In the genomic region with DNA sequence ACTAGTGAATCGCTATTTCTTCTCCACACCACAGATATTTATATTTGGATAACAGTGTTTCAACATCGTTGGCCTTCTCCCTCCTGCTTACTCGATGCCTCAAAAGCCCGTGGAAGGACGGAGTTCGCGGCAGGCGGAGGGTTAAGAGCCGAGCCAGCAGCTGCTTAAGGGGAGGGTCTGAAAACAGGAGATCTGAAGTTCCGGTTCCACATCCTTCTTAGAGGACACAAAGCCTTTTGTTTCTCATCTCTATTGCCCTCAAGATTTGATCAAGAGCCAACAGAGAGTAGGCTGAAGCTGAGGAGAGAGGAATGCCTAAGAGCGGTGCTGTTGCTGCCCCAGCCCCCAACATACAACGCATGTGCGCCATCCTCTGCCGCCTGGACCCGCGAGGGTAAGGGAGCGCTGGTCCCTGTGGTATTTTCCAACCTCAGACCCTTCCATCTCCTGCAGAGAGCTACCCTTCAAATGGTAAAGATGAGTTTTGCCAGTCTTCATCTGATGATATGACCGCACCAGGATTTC, we compare ENCODE assay signal across 8 mouse cellular contexts. TPM values are rescaled to one million over a fixed set of nuclear protein-coding genes. Genes with fewer than 3 reads are reported as not detected.
DNase-seq lines count a peak whose midpoint lies in the region; ATAC-seq and TF ChIP-seq lines count a peak whose summit lies in the region.

No protein-coding gene starts in this region.

- WGBS in lung, embryonic 14.5 days, result 12% methylated on average over 18 of the region's 18 CpGs
- 8% methylated on average over 18 of the region's 18 CpGs for WGBS in lung, adult 2 months
- WGBS in forebrain, embryonic 12.5 days, result 25% methylated on average over 18 of the region's 18 CpGs
- 39% methylated on average over 18 of the region's 18 CpGs for WGBS in limb, embryonic 11.5 days
- WGBS in stomach, embryonic 14.5 days, result 24% methylated on average over 18 of the region's 18 CpGs

- TF ChIP-seq CTCF in lung, embryonic 14.5 days (IDR thresholded peaks at IDR 0.05; ENCODE audit: low read depth), result no peak
- no peak for TF ChIP-seq CTCF in lung, adult 2 months (IDR thresholded peaks at IDR 0.05; ENCODE audit: insufficient read depth, low read length)

- peak; percentile 83 for DNase-seq in lung, embryonic 14.5 days
- no peak for DNase-seq in lung, adult 2 months
- peak; percentile 40 for DNase-seq in limb, embryonic 11.5 days (ENCODE audit: low spot score)
- DNase-seq in gastrocnemius, adult 8-10 months (ENCODE audit: low spot score in 2 of 2), result no peak
- DNase-seq in frontal cortex, postnatal 14 days (ENCODE audit: low spot score in 2 of 2), result no peak
- no peak for DNase-seq in gastrocnemius, postnatal 25 days

- TF ChIP-seq POLR2A in lung, adult 2 months (IDR thresholded peaks at IDR 0.05; ENCODE audit: borderline replicate concordance, extremely low read depth, low read depth, low read length), result no peak

- peak overlapping the region; percentile 19 for H3K4me3 ChIP-seq in lung, embryonic 14.5 days (ENCODE audit: low read depth, low read length)
- no peak overlapping the region for H3K4me3 ChIP-seq in lung, adult 2 months (replicated peaks; ENCODE audit: extremely low read depth, low read depth, low read length)
- H3K4me3 ChIP-seq in forebrain, embryonic 12.5 days (replicated peaks), result peak overlapping the region; percentile 12; the same call in 1 of the 2 replicates
- no peak overlapping the region for H3K4me3 ChIP-seq in limb, embryonic 11.5 days (ENCODE audit: low read depth, low read length)
- peak overlapping the region; percentile 20; the same call in 1 of the 2 replicates for H3K4me3 ChIP-seq in stomach, embryonic 14.5 days (ENCODE audit: low read depth, low read length)

- H3K36me3 ChIP-seq in lung, embryonic 14.5 days (ENCODE audit: insufficient read depth), result no peaks in the 10 kb centered on the region
- no peaks in the 10 kb centered on the region for H3K36me3 ChIP-seq in forebrain, embryonic 12.5 days (replicated peaks)
- H3K36me3 ChIP-seq in limb, embryonic 11.5 days (ENCODE audit: control insufficient read depth, insufficient read depth, low read length), result no peaks in the 10 kb centered on the region; the same call in 1 of the 2 replicates
- no peaks in the 10 kb centered on the region for H3K36me3 ChIP-seq in stomach, embryonic 14.5 days (ENCODE audit: control insufficient read depth, insufficient read depth, low read length)

- peak; percentile 68; the same call in 1 of the 2 replicates for ATAC-seq in lung, embryonic 14.5 days (ENCODE audit: insufficient read depth)
- ATAC-seq in forebrain, embryonic 12.5 days (ENCODE audit: low FRiP score), result no peak
- ATAC-seq in limb, embryonic 11.5 days (ENCODE audit: insufficient number of reproducible peaks, low FRiP score, low TSS enrichment, low read depth), result no peak
- ATAC-seq in stomach, embryonic 14.5 days (ENCODE audit: insufficient number of reproducible peaks, insufficient read depth, low FRiP score, low read depth), result no peak

- peak overlapping the region; percentile 58 for H3K27ac ChIP-seq in lung, embryonic 14.5 days (ENCODE audit: low read depth)
- no peak overlapping the region for H3K27ac ChIP-seq in forebrain, embryonic 12.5 days
- H3K27ac ChIP-seq in limb, embryonic 11.5 days (replicated peaks; ENCODE audit: low read depth, low read length), result 0 out of 2 replicates have a peak overlapping the region, but pooled peaks have one; percentile 14
- H3K27ac ChIP-seq in stomach, embryonic 14.5 days (ENCODE audit: low read length), result no peak overlapping the region

- no peaks in the 10 kb centered on the region for H3K9me3 ChIP-seq in lung, embryonic 14.5 days (ENCODE audit: low read depth, low read length)
- H3K9me3 ChIP-seq in forebrain, embryonic 12.5 days, result no peaks in the 10 kb centered on the region
- no peaks in the 10 kb centered on the region; the same call in 1 of the 2 replicates for H3K9me3 ChIP-seq in limb, embryonic 11.5 days (ENCODE audit: control insufficient read depth, low read length)
- H3K9me3 ChIP-seq in stomach, embryonic 14.5 days (ENCODE audit: control insufficient read depth, low read depth, low read length), result no peaks in the 10 kb centered on the region

- no peaks in the 10 kb centered on the region for H3K27me3 ChIP-seq in lung, embryonic 14.5 days (ENCODE audit: insufficient read depth, low read length)
- H3K27me3 ChIP-seq in forebrain, embryonic 12.5 days, result no peaks in the 10 kb centered on the region
- H3K27me3 ChIP-seq in limb, embryonic 11.5 days (ENCODE audit: control insufficient read depth, insufficient read depth, low read length), result no peaks in the 10 kb centered on the region
- no peaks in the 10 kb centered on the region for H3K27me3 ChIP-seq in stomach, embryonic 14.5 days (ENCODE audit: control insufficient read depth, insufficient read depth, low read length)

- H3K4me1 ChIP-seq in lung, embryonic 14.5 days (ENCODE audit: insufficient read depth), result peaks cover 19% of the 10 kb centered on the region
- peaks cover 20% of the 10 kb centered on the region for H3K4me1 ChIP-seq in lung, adult 2 months (ENCODE audit: control insufficient read depth, insufficient read depth, low read length)
- peaks cover 6% of the 10 kb centered on the region; the same call in 1 of the 2 replicates for H3K4me1 ChIP-seq in forebrain, embryonic 12.5 days
- H3K4me1 ChIP-seq in limb, embryonic 11.5 days (ENCODE audit: control insufficient read depth, insufficient read depth, low read length), result peaks cover 19% of the 10 kb centered on the region
- H3K4me1 ChIP-seq in stomach, embryonic 14.5 days (ENCODE audit: control insufficient read depth, insufficient read depth, low read length), result peaks cover 14% of the 10 kb centered on the region

- peak overlapping the region; percentile 52 for H3K4me2 ChIP-seq in lung, embryonic 14.5 days
- H3K4me2 ChIP-seq in forebrain, embryonic 12.5 days, result peak overlapping the region; percentile 31
- peak overlapping the region; percentile 28 for H3K4me2 ChIP-seq in limb, embryonic 11.5 days (ENCODE audit: low read depth, severe bottlenecking)
- peak overlapping the region; percentile 31 for H3K4me2 ChIP-seq in stomach, embryonic 14.5 days (replicated peaks; ENCODE audit: low read depth, low read length)

- H3K9ac ChIP-seq in lung, embryonic 14.5 days, result no peak overlapping the region
- H3K9ac ChIP-seq in forebrain, embryonic 12.5 days, result no peak overlapping the region
- H3K9ac ChIP-seq in limb, embryonic 11.5 days (ENCODE audit: low read length), result peak overlapping the region; percentile 22; the same call in 1 of the 2 replicates
- H3K9ac ChIP-seq in stomach, embryonic 14.5 days (replicated peaks; ENCODE audit: low read depth, low read length), result no peak overlapping the region; the same call in 1 of the 2 replicates

RNA-seq across cellular contexts. Expression of gene Gne, which starts 22.4 kb away (rescaled TPM):
- 37.3 and 38.5 TPM in 2 replicates for polyA plus RNA-seq in lung, embryonic 14.5 days (2014; fragmentation: Nextera tagmentation; extraction: Ambion mirVana)
- polyA plus RNA-seq in lung, adult 2 months (2012; rRNA removed), result 23.9 and 31.4 TPM in 2 replicates
- polyA plus RNA-seq in forebrain, embryonic 12.5 days (2016; fragmentation: Nextera tagmentation; extraction: Ambion mirVana), result 20.1 and 21.2 TPM in 2 replicates
- polyA plus RNA-seq in limb, embryonic 11.5 days (2014; fragmentation: Nextera tagmentation; extraction: Ambion mirVana), result 20.7 and 20.8 TPM in 2 replicates
- 26.0 and 28.9 TPM in 2 replicates for polyA plus RNA-seq in stomach, embryonic 14.5 days (2014; fragmentation: Nextera tagmentation; extraction: Ambion mirVana)
- 10 to 100 TPM; 10.4 to 15.0 (median 11.0) TPM for total RNA-seq in gastrocnemius, adult 8-10 months (2022)
- total RNA-seq in gastrocnemius, postnatal 25 days (2021), result 10 to 100 TPM in 1 of 2 experiments, 1 to 10 TPM in 1; 8.9 to 15.0 TPM

Comparison
In these comparisons a context has a peak if more than half of its experiments do, and no peak if none do; other contexts are left out.
1. DNase-seq: peak in lung, embryonic 14.5 days (single experiment) and limb, embryonic 11.5 days (single experiment); none in lung, adult 2 months (single experiment), gastrocnemius, adult 8-10 months (0 of 2), frontal cortex, postnatal 14 days (0 of 2) and gastrocnemius, postnatal 25 days (single experiment).
2. H3K4me3 ChIP-seq: peak in lung, embryonic 14.5 days (single experiment), forebrain, embryonic 12.5 days (single experiment) and stomach, embryonic 14.5 days (single experiment); none in lung, adult 2 months (single experiment) and limb, embryonic 11.5 days (single experiment).
3. H3K27ac ChIP-seq: peak in lung, embryonic 14.5 days (single experiment) and limb, embryonic 11.5 days (single experiment); none in forebrain, embryonic 12.5 days (single experiment) and stomach, embryonic 14.5 days (single experiment).
4. Peak in every context shown above with its lines, with median percentiles within 50 percentile points of each other: H3K4me2 ChIP-seq.